Mouse (Mus musculus): ENCODE measurements around the gene Bbs10. TPM values are rescaled to one million over a fixed set of nuclear protein-coding genes. Genes with fewer than 3 reads are reported as not detected.

Gene Bbs10
- polyA plus RNA-seq (2012; fragmentation: generic; extraction: Trizol): 1.2 TPM
- long read RNA-seq, experiment 1, partial matches to known transcripts: 0 of 2 reads
- long read RNA-seq, experiment 1, other reads (novel, unspliced or antisense): 0 of 2 reads
- long read RNA-seq, experiment 2, partial matches to known transcripts: 0 of 4 reads
- long read RNA-seq, experiment 2, other reads (novel, unspliced or antisense): 0 of 4 reads

GRCm38 (mm10) chr10:111298140-111299098 is at the start of gene Bbs10:
TSS of gene Bbs10 (plus strand) at chr10:111298679.
- Histone ChIP-seq H3K27me3 (ENCODE audit: control insufficient read depth, insufficient read depth, insufficient read length) (no peaks in the 10 kb centered on the region), H3K4me3 (ENCODE audit: insufficient read depth, poor library complexity, severe bottlenecking) (peak within 1 kb of the TSS; percentile 53), H3K79me3 (ENCODE audit: low read depth) (no peaks in the 10 kb centered on the region), H3K79me2 (ENCODE audit: control insufficient read depth, insufficient read depth) (peaks cover 6% of the 10 kb centered on the region), H3K36me3 (ENCODE audit: control insufficient read depth, insufficient read depth) (peaks cover under 1% of the 10 kb centered on the region), H3ac (ENCODE audit: control insufficient read depth, insufficient read length, low read depth) (peak within 1 kb of the TSS; percentile 97)
- TF ChIP-seq CTCF (IDR thresholded peaks at IDR 0.05; ENCODE audit: control insufficient read depth, insufficient read depth, insufficient read length) (peak; percentile 70), MYOG (IDR thresholded peaks at IDR 0.05; ENCODE audit: control insufficient read depth, extremely low read depth, insufficient read length) (no peak), MAX (IDR thresholded peaks at IDR 0.05) (peak; percentile 40), FOSL1 (IDR thresholded peaks at IDR 0.05; ENCODE audit: insufficient read depth, low read length, poor library complexity, severe bottlenecking) (no peak), MYOD1 (IDR thresholded peaks at IDR 0.05; ENCODE audit: control insufficient read depth, insufficient read length, low read depth) (no peak), CEBPB (IDR thresholded peaks at IDR 0.05; ENCODE audit: low read depth) (no peak), USF1 (IDR thresholded peaks at IDR 0.05; ENCODE audit: low read depth) (peak; percentile 27)

GRCm38 (mm10) chr10:111250192-111250591 is 48.3 kb upstream of the Bbs10 start:
- no peak for TF ChIP-seq USF1 (IDR thresholded peaks at IDR 0.05; ENCODE audit: low read depth)
- no peak for TF ChIP-seq CEBPB (IDR thresholded peaks at IDR 0.05; ENCODE audit: low read depth)
- no peak for TF ChIP-seq MYOG (IDR thresholded peaks at IDR 0.05; ENCODE audit: control insufficient read depth, extremely low read depth, insufficient read length)
- TF ChIP-seq CTCF (IDR thresholded peaks at IDR 0.05; ENCODE audit: control insufficient read depth, insufficient read depth, insufficient read length): no peak
- no peak for TF ChIP-seq FOSL1 (IDR thresholded peaks at IDR 0.05; ENCODE audit: insufficient read depth, low read length, poor library complexity, severe bottlenecking)
- TF ChIP-seq MYOD1 (IDR thresholded peaks at IDR 0.05; ENCODE audit: control insufficient read depth, insufficient read length, low read depth): no peak
- TF ChIP-seq MAX (IDR thresholded peaks at IDR 0.05): no peak
- no peaks in the 10 kb centered on the region for H3K79me3 ChIP-seq (ENCODE audit: low read depth)
- no peaks in the 10 kb centered on the region for H3K79me2 ChIP-seq (ENCODE audit: control insufficient read depth, insufficient read depth)
- no peaks in the 10 kb centered on the region for H3K36me3 ChIP-seq (ENCODE audit: control insufficient read depth, insufficient read depth)
- H3ac ChIP-seq (ENCODE audit: control insufficient read depth, insufficient read length, low read depth): no peak overlapping the region
- no peak overlapping the region for H3K4me3 ChIP-seq (ENCODE audit: insufficient read depth, poor library complexity, severe bottlenecking)
- H3K27me3 ChIP-seq (ENCODE audit: control insufficient read depth, insufficient read depth, insufficient read length): no peaks in the 10 kb centered on the region

DNA sequence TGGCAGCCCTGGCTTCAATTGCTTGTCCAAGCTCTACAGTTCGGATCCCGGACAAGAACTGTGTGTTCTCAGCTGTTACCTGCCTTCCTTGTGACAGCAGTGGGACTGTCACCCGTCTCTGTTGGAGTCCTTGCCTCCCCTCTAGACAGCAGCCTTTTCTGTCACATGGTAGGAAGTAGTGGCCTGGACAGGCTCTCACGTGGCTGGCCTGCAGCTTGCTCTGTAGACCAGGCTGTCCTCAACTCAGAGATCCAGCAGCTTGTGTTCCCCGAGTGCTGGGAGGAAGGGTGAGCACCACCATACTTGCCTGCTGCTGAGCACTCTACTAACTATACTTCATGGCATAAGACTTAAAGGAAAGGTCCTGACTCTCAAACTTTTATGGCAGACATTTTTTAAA is 46.8 kb upstream of the Bbs10 start:
- Histone ChIP-seq H3K79me2 (ENCODE audit: control insufficient read depth, insufficient read depth) (no peaks in the 10 kb centered on the region), H3K36me3 (ENCODE audit: control insufficient read depth, insufficient read depth) (no peaks in the 10 kb centered on the region), H3K79me3 (ENCODE audit: low read depth) (no peaks in the 10 kb centered on the region), H3K4me3 (ENCODE audit: insufficient read depth, poor library complexity, severe bottlenecking) (no peak overlapping the region), H3K27me3 (ENCODE audit: control insufficient read depth, insufficient read depth, insufficient read length) (no peaks in the 10 kb centered on the region), H3ac (ENCODE audit: control insufficient read depth, insufficient read length, low read depth) (no peak overlapping the region)
- no peak for TF ChIP-seq FOSL1 (IDR thresholded peaks at IDR 0.05; ENCODE audit: insufficient read depth, low read length, poor library complexity, severe bottlenecking)
- no peak for TF ChIP-seq CEBPB (IDR thresholded peaks at IDR 0.05; ENCODE audit: low read depth)
- TF ChIP-seq MYOD1 (IDR thresholded peaks at IDR 0.05; ENCODE audit: control insufficient read depth, insufficient read length, low read depth): no peak
- TF ChIP-seq MAX (IDR thresholded peaks at IDR 0.05): no peak

GRCm38 (mm10) chr10:111255228-111255627 is 43.3 kb upstream of the Bbs10 start:
- no peak overlapping the region for H3ac ChIP-seq (ENCODE audit: control insufficient read depth, insufficient read length, low read depth)
- H3K4me3 ChIP-seq (ENCODE audit: insufficient read depth, poor library complexity, severe bottlenecking): no peak overlapping the region
- no peak for TF ChIP-seq FOSL1 (IDR thresholded peaks at IDR 0.05; ENCODE audit: insufficient read depth, low read length, poor library complexity, severe bottlenecking)
- no peaks in the 10 kb centered on the region for H3K79me3 ChIP-seq (ENCODE audit: low read depth)
- H3K79me2 ChIP-seq (ENCODE audit: control insufficient read depth, insufficient read depth): no peaks in the 10 kb centered on the region
- no peaks in the 10 kb centered on the region for H3K36me3 ChIP-seq (ENCODE audit: control insufficient read depth, insufficient read depth)
- no peaks in the 10 kb centered on the region for H3K27me3 ChIP-seq (ENCODE audit: control insufficient read depth, insufficient read depth, insufficient read length)

DNA sequence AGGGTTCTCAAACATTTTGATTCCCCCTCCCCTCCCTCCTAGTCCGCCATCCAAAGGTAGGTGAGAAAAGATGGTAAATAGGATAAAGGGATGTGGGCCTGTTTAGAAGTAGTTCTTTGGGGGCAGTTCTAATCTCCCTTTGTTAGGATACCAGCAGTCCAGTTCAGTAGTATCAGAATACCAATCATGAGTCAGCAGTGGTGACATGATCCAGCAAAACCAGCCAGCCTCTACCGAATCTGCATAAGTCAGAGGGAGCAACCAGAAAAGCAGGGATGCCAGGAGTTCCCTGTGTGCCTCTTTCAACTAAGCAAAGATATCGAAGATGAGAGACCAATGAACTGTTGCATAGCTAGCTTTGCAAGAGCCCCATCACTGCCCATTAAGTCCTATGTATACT is 42.3 kb upstream of the Bbs10 start:
- no peaks in the 10 kb centered on the region for H3K27me3 ChIP-seq (ENCODE audit: control insufficient read depth, insufficient read depth, insufficient read length)
- H3K36me3 ChIP-seq (ENCODE audit: control insufficient read depth, insufficient read depth): no peaks in the 10 kb centered on the region
- no peak overlapping the region for H3K4me3 ChIP-seq (ENCODE audit: insufficient read depth, poor library complexity, severe bottlenecking)
- TF ChIP-seq CEBPB (IDR thresholded peaks at IDR 0.05; ENCODE audit: low read depth) (no peak), MYOD1 (IDR thresholded peaks at IDR 0.05; ENCODE audit: control insufficient read depth, insufficient read length, low read depth) (no peak), MYOG (IDR thresholded peaks at IDR 0.05; ENCODE audit: control insufficient read depth, extremely low read depth, insufficient read length) (no peak), CTCF (IDR thresholded peaks at IDR 0.05; ENCODE audit: control insufficient read depth, insufficient read depth, insufficient read length) (no peak), FOSL1 (IDR thresholded peaks at IDR 0.05; ENCODE audit: insufficient read depth, low read length, poor library complexity, severe bottlenecking) (no peak), USF1 (IDR thresholded peaks at IDR 0.05; ENCODE audit: low read depth) (no peak), MAX (IDR thresholded peaks at IDR 0.05) (no peak)
- H3K79me3 ChIP-seq (ENCODE audit: low read depth): no peaks in the 10 kb centered on the region
- H3ac ChIP-seq (ENCODE audit: control insufficient read depth, insufficient read length, low read depth): no peak overlapping the region
- no peaks in the 10 kb centered on the region for H3K79me2 ChIP-seq (ENCODE audit: control insufficient read depth, insufficient read depth)
